Mouse (Mus musculus): ENCODE results near the gene Akip1. TPM values are rescaled to one million over a fixed set of nuclear protein-coding genes. Genes with fewer than 3 reads are reported as not detected.

Gene Akip1
- total RNA-seq, 2 experiments from 2014 or later = 6.5 to 7.4 TPM

GRCm38 (mm10) chr7:109704016-109704377 lies 507 bp downstream of the Akip1 start:
- no peak for DNase-seq
- intact Hi-C loops (cut with DNase I; ENCODE audit: low total_unique reads) = no loop called here

- no peak for DNase-seq
- intact Hi-C loops (cut with DNase I; ENCODE audit: low total_unique reads) = no loop called here
Measured at GRCm38 (mm10) chr7:109704461-109704860, 971 bp downstream of the Akip1 start.

GRCm38 (mm10) chr7:109707023-109707785 lies 3.7 kb downstream of the Akip1 start:
- intact Hi-C loops (cut with DNase I; ENCODE audit: low total_unique reads) = no loop called here
- no peak for DNase-seq

GRCm38 (mm10) chr7:109708961-109709382 lies 5.5 kb downstream of the Akip1 start:
- peak; percentile 63 for DNase-seq
- intact Hi-C loops (cut with DNase I; ENCODE audit: low total_unique reads) = no loop called here

GRCm38 (mm10) chr7:109710069-109710468 lies 6.6 kb downstream of the Akip1 start:
- intact Hi-C loops (cut with DNase I; ENCODE audit: low total_unique reads) = loop anchor here (5.0 kb wide), 1 partner anchor 182 kb away; no protein-coding TSS in a partner anchor
- no peak for DNase-seq

GRCm38 (mm10) chr7:109712198-109712597 lies 8.7 kb downstream of the Akip1 start:
- no peak for DNase-seq
- intact Hi-C loops (cut with DNase I; ENCODE audit: low total_unique reads) = loop anchor here (5.0 kb wide), 1 partner anchor 180 kb away; no protein-coding TSS in a partner anchor

GRCm38 (mm10) chr7:109713434-109713982 lies 10.0 kb downstream of the Akip1 start:
- no peak for DNase-seq
- intact Hi-C loops (cut with DNase I; ENCODE audit: low total_unique reads) = loop anchor here (5.0 kb wide), 1 partner anchor 179 kb away; no protein-coding TSS in a partner anchor

- intact Hi-C loops (cut with DNase I; ENCODE audit: low total_unique reads) = loop anchor here (5.0 kb wide), 1 partner anchor 192 kb away; no protein-coding TSS in a partner anchor
- DNase-seq = no peak
Measured at GRCm38 (mm10) chr7:109719286-109719685, 15.8 kb downstream of the Akip1 start.

GRCm38 (mm10) chr7:109722618-109723017 lies 19.1 kb downstream of the Akip1 start:
- DNase-seq = no peak
- intact Hi-C loops (cut with DNase I; ENCODE audit: low total_unique reads) = no loop called here

GRCm38 (mm10) chr7:109723114-109723513 lies 19.6 kb downstream of the Akip1 start:
- intact Hi-C loops (cut with DNase I; ENCODE audit: low total_unique reads) = no loop called here
- DNase-seq = no peak

GRCm38 (mm10) chr7:109723697-109724096 lies 20.2 kb downstream of the Akip1 start, which contains the start of gene BC051019:
BC051019 (minus strand) TSS chr7:109723850.
- intact Hi-C loops (cut with DNase I; ENCODE audit: low total_unique reads) = no loop called here
- DNase-seq = no peak

- intact Hi-C loops (cut with DNase I; ENCODE audit: low total_unique reads) = no loop called here
- DNase-seq = no peak
Measured at GRCm38 (mm10) chr7:109731626-109732025, 28.1 kb downstream of the Akip1 start, which contains the start of gene Ascl3. Ascl3 (minus strand) TSS chr7:109731726.

GRCm38 (mm10) chr7:109734806-109735205 lies 31.3 kb downstream of the Akip1 start:
- DNase-seq = no peak
- intact Hi-C loops (cut with DNase I; ENCODE audit: low total_unique reads) = no loop called here

GRCm38 (mm10) chr7:109739822-109740370 lies 36.4 kb downstream of the Akip1 start:
- DNase-seq = no peak
- intact Hi-C loops (cut with DNase I; ENCODE audit: low total_unique reads) = no loop called here

GRCm38 (mm10) chr7:109741060-109741459 lies 37.6 kb downstream of the Akip1 start:
- intact Hi-C loops (cut with DNase I; ENCODE audit: low total_unique reads) = no loop called here
- no peak for DNase-seq

GRCm38 (mm10) chr7:109741703-109742102 lies 38.2 kb downstream of the Akip1 start:
- intact Hi-C loops (cut with DNase I; ENCODE audit: low total_unique reads) = no loop called here

GRCm38 (mm10) chr7:109747747-109748146 lies 44.3 kb downstream of the Akip1 start:
- intact Hi-C loops (cut with DNase I; ENCODE audit: low total_unique reads) = no loop called here
- no peak for DNase-seq

More at GRCm38 (mm10) chr7:109741703-109742102, 38.2 kb downstream of the Akip1 start:
- no peak for DNase-seq

- intact Hi-C loops (cut with DNase I; ENCODE audit: low total_unique reads) = no loop called here
- DNase-seq = no peak
Measured at GRCm38 (mm10) chr7:109751427-109752007, 48.0 kb downstream of the Akip1 start.

- DNase-seq = peak; percentile 84
- intact Hi-C loops (cut with DNase I; ENCODE audit: low total_unique reads) = no loop called here
Measured at GRCm38 (mm10) chr7:109752008-109752925, 48.8 kb downstream of the Akip1 start, which contains the start of gene Tmem9b. Tmem9b (minus strand) TSS chr7:109752875.

Data from gastrocnemius, postnatal 14 days (tissue).